Mouse (Mus musculus): ENCODE results near the gene Ypel5. TPM values are rescaled to one million over a fixed set of nuclear protein-coding genes. Genes with fewer than 3 reads are reported as not detected.
A peak's percentile ranks its signal among the peaks of the same experiment; 100 is the strongest.

The Ypel5 gene
- polyA plus RNA-seq (2015; fragmentation: Nextera tagmentation; extraction: Ambion mirVana) = 63.1 and 66.7 TPM in 2 replicates

DNA sequence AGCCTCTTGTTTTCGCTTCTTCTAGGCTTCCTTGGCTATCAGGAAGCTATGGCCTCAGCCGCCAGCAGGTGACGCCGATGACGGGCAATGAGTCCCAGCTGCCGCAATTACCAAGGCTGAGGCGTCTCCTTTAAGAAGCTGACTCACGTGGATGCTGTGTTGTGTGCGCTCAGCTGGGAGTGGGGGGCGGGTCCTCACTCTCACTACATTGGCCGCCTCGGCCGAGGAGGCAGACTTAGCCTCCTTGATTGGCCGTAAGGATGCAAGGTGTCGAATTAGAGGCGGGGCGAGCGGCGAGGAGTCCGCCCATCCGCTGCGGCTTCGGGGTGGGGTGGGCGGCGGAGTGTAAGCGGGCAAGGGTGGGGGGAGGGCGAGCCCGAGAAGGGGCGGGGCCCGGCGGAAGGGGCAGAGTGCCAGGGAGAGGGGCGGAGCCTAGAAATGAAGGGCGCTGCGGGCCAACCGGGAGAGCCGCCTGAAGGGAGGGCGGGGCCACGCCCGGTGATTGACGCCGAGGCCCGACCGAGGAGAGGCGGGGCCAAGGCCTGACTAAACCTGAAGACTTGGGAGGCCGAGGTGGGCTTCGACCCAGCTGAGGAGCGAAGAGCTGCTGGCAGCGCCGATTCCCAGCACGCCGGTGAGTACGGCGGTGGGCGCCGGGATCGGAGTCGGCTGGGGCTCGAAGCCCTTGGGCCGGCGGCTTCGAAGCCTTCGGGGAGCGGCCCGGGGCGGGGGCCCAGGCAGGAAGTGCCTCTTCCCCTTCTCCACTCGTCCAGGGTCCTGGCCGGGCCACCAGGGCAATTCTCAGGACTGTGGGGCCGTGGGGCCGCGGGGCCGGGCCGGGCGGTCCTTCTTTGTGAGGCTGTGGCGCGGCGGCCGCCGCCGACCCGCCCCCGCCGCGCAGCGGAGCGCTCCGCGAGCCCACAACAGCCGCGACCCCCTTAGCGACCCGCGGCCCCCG is at the start of gene Ypel5:
Gene Ypel5, plus strand, starts transcription at position 296 of the 958 bp plus-strand sequence.
- peak; percentile 98 for ATAC-seq (replicated peaks; ENCODE audit: low FRiP score, low read depth)
- 1% methylated on average over 57 of the region's 93 CpGs for WGBS
- Histone ChIP-seq H3K4me2 (ENCODE audit: low read length) (peak within 1 kb of the TSS; percentile 73), H3K4me1 (replicated peaks; ENCODE audit: insufficient read depth, low read length) (0 out of 2 replicates have a peak, but pooled peaks cover 5% of the 10 kb centered on the region), H3K9ac (ENCODE audit: low read depth, low read length) (peak within 1 kb of the TSS; percentile 87), H3K36me3 (ENCODE audit: insufficient read depth, low read length) (0 out of 2 replicates have a peak, but pooled peaks cover 4% of the 10 kb centered on the region), H3K27me3 (ENCODE audit: insufficient read depth, low read length) (no peaks in the 10 kb centered on the region), H3K4me3 (replicated peaks; ENCODE audit: low read depth, low read length) (peak within 1 kb of the TSS; percentile 95), H3K27ac (peak within 1 kb of the TSS; percentile 97), H3K9me3 (replicated peaks; ENCODE audit: low read length) (no peaks in the 10 kb centered on the region)
- peak; percentile 98 for DNase-seq (ENCODE audit: low spot score)
- TF ChIP-seq CTCF (IDR thresholded peaks at IDR 0.05; ENCODE audit: low read depth) = peak; percentile 66

DNA sequence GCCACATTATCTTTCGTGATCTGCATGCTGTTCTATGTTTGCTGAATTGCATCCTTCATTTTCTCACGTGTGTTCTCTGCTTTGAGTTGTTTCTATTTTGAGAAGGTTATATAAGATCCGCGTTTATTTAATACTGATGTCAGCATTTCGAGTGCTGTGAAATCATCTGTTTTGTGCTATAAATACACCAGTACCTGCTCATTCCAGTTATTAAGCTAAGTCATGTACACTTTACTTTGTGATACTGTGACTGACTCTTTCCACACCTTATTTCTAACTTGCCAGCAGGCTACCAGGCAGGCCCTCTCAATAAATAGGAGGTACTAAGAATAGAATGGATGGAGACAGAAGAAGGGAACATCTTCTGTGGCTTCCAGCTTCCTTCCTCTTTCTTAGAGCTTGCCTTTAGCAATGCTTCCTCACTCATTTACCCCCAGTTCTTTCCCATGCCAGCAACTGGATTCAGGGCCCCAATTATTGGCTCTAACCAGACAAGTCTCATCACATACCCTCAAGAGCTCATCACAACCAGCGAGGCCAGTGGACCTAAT is 48.3 kb upstream of the Ypel5 start:
- ATAC-seq (replicated peaks; ENCODE audit: low FRiP score, low read depth) = no peak
- 76% methylated on average over 6 of the region's 6 CpGs for WGBS

DNA sequence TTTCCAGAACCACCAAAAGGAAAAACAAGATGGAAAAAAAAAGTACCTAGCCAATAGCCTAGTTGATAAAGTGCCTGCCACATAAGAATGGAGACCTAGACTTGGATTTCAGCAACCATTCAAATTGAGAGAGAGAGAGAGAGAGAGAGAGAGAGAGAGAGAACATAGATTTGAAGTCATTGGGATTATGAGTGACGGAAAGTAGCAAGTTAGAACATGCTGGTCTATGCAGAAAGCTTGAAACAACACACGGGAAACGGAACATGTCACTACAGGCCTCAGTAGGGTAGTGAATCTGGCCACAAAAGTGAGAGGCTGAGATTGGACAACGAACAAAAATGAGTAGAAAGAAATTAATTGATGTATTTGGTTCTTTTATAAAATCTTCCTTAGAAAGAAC is 43.0 kb upstream of the Ypel5 start:
- no peaks in the 10 kb centered on the region for H3K27me3 ChIP-seq (ENCODE audit: insufficient read depth, low read length)
- ATAC-seq (replicated peaks; ENCODE audit: low FRiP score, low read depth) (no peak), DNase-seq (ENCODE audit: low spot score) (no peak)
- no peak overlapping the region for H3K9ac ChIP-seq (ENCODE audit: low read depth, low read length)
- H3K9me3 ChIP-seq (replicated peaks; ENCODE audit: low read length) = no peaks in the 10 kb centered on the region
- no peak overlapping the region for H3K4me2 ChIP-seq (ENCODE audit: low read length)
- H3K27ac ChIP-seq = no peak overlapping the region
- no peak overlapping the region for H3K4me3 ChIP-seq (replicated peaks; ENCODE audit: low read depth, low read length)
- H3K36me3 ChIP-seq (ENCODE audit: insufficient read depth, low read length) = no peaks in the 10 kb centered on the region
- WGBS = 87% methylated on average over 4 of the region's 4 CpGs
- H3K4me1 ChIP-seq (replicated peaks; ENCODE audit: insufficient read depth, low read length) = no peaks in the 10 kb centered on the region
- no peak for TF ChIP-seq CTCF (IDR thresholded peaks at IDR 0.05; ENCODE audit: low read depth)

More for the DNA sequence above, 48.3 kb upstream of the Ypel5 start:
- H3K4me2 ChIP-seq (ENCODE audit: low read length) = no peak overlapping the region
- TF ChIP-seq CTCF (IDR thresholded peaks at IDR 0.05; ENCODE audit: low read depth) = no peak
- no peaks in the 10 kb centered on the region for H3K36me3 ChIP-seq (ENCODE audit: insufficient read depth, low read length)
- no peak for DNase-seq (ENCODE audit: low spot score)
- H3K9ac ChIP-seq (ENCODE audit: low read depth, low read length) = no peak overlapping the region
- H3K9me3 ChIP-seq (replicated peaks; ENCODE audit: low read length) = no peaks in the 10 kb centered on the region
- no peak overlapping the region for H3K4me3 ChIP-seq (replicated peaks; ENCODE audit: low read depth, low read length)
- H3K27me3 ChIP-seq (ENCODE audit: insufficient read depth, low read length) = no peaks in the 10 kb centered on the region
- no peaks in the 10 kb centered on the region for H3K4me1 ChIP-seq (replicated peaks; ENCODE audit: insufficient read depth, low read length)
- H3K27ac ChIP-seq = no peak overlapping the region

DNA sequence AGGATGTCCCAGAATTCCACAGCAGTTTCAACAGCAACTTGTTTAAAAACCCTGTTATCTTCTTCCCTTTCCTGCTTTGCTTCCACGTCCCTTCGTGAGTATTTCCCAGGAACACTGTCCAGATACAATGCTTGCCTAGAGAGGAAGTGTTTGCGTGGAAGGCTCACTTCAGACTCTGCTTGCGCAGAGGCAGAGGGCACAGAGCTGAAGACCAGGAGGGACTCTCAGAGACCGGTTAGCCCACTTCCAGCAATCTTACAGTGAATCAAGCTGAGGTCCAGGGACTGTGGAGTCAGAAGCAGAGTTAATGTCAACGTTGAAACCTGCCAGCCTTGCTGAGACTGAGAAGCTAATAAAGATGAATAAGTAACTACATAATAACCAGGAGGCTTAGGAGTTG is 41.6 kb upstream of the Ypel5 start:
- H3K36me3 ChIP-seq (ENCODE audit: insufficient read depth, low read length) = no peaks in the 10 kb centered on the region
- no peaks in the 10 kb centered on the region for H3K27me3 ChIP-seq (ENCODE audit: insufficient read depth, low read length)
- no peak overlapping the region for H3K9ac ChIP-seq (ENCODE audit: low read depth, low read length)
- no peak for TF ChIP-seq CTCF (IDR thresholded peaks at IDR 0.05; ENCODE audit: low read depth)
- H3K9me3 ChIP-seq (replicated peaks; ENCODE audit: low read length) = no peaks in the 10 kb centered on the region
- DNase-seq (ENCODE audit: low spot score) (peak; percentile 14), ATAC-seq (replicated peaks; ENCODE audit: low FRiP score, low read depth) (no peak)
- no peak overlapping the region for H3K4me2 ChIP-seq (ENCODE audit: low read length)
- H3K4me1 ChIP-seq (replicated peaks; ENCODE audit: insufficient read depth, low read length) = no peaks in the 10 kb centered on the region
- no peak overlapping the region for H3K27ac ChIP-seq
- WGBS = 44% methylated on average over 6 of the region's 6 CpGs
- H3K4me3 ChIP-seq (replicated peaks; ENCODE audit: low read depth, low read length) = no peak overlapping the region

DNA sequence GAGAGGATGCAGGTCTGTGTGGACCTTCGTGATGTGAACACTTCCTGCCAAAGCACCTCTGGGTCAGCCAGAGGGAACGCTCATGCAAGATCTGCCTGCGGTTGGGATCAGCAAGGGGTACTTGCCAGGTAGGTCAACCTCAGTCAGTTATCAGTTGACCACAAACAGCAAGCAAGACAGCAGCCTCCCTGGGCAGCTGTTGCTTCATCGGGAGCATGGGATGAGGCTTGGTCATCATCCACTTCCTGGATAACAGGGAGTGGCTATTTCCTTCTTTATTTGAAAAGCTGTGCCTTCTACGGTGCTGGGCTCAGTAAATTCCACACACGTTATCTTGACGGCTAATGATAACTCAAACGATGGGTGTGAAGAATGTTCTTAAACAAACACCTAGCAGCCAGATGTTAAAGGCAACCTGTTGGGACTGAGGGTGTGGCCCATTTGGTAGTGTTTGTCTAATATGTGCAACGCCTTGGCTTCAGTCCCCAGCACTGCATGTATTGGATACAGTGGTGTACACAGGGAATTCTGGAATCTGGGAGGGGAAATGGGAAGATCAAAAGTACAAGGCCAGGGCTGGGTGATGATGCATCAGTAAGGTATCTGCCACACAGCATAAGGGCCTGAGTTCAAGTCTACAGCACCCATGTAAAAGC is 40.7 kb upstream of the Ypel5 start:
- no peaks in the 10 kb centered on the region for H3K4me1 ChIP-seq (replicated peaks; ENCODE audit: insufficient read depth, low read length)
- H3K36me3 ChIP-seq (ENCODE audit: insufficient read depth, low read length) = no peaks in the 10 kb centered on the region
- no peak overlapping the region for H3K27ac ChIP-seq
- ATAC-seq (replicated peaks; ENCODE audit: low FRiP score, low read depth) (no peak), DNase-seq (ENCODE audit: low spot score) (no peak)
- no peaks in the 10 kb centered on the region for H3K27me3 ChIP-seq (ENCODE audit: insufficient read depth, low read length)
- no peak overlapping the region for H3K4me2 ChIP-seq (ENCODE audit: low read length)
- 60% methylated on average over 9 of the region's 9 CpGs for whole genome bisulfite sequencing
- no peak overlapping the region for H3K9ac ChIP-seq (ENCODE audit: low read depth, low read length)
- no peak for TF ChIP-seq CTCF (IDR thresholded peaks at IDR 0.05; ENCODE audit: low read depth)
- H3K9me3 ChIP-seq (replicated peaks; ENCODE audit: low read length) = no peaks in the 10 kb centered on the region
- H3K4me3 ChIP-seq (replicated peaks; ENCODE audit: low read depth, low read length) = no peak overlapping the region

DNA sequence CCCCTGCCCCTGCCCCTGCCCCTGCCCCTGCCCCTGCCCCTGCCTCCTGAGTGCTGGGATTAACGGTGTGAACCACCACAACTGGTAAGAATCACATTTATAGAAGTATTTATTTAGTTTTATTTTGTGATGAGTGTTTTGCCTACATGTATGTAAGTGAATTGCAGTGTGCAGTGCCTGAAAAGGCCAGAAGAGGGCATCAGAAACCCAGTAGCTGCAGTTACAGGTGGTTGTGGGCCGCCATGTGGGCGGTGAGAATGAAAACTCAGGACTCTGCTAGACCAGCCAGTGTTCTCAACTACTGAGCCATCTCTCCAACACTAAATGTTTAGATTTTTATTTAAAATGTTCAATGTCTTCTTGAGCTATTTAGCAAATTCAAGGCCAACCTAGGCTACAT is 39.7 kb upstream of the Ypel5 start:
- Histone ChIP-seq H3K4me1 (replicated peaks; ENCODE audit: insufficient read depth, low read length) (no peaks in the 10 kb centered on the region), H3K9me3 (replicated peaks; ENCODE audit: low read length) (no peaks in the 10 kb centered on the region), H3K27ac (no peak overlapping the region), H3K4me2 (ENCODE audit: low read length) (no peak overlapping the region), H3K27me3 (ENCODE audit: insufficient read depth, low read length) (no peaks in the 10 kb centered on the region), H3K9ac (ENCODE audit: low read depth, low read length) (no peak overlapping the region), H3K4me3 (replicated peaks; ENCODE audit: low read depth, low read length) (no peak overlapping the region), H3K36me3 (ENCODE audit: insufficient read depth, low read length) (no peaks in the 10 kb centered on the region)
- no peak for DNase-seq (ENCODE audit: low spot score)
- TF ChIP-seq CTCF (IDR thresholded peaks at IDR 0.05; ENCODE audit: low read depth) = peak; percentile 31
- WGBS = 94% methylated on average over 3 of the region's 3 CpGs
- no peak for ATAC-seq (replicated peaks; ENCODE audit: low FRiP score, low read depth)
